Mouse (Mus musculus): ENCODE measurements around the gene Zscan25. TPM values are rescaled to one million over a fixed set of nuclear protein-coding genes. Genes with fewer than 3 reads are reported as not detected.

The Zscan25 gene
- polyA plus RNA-seq (2012; rRNA removed; ENCODE audit: low replicate concordance), result 12.9 and 20.0 TPM in 2 replicates

DNA sequence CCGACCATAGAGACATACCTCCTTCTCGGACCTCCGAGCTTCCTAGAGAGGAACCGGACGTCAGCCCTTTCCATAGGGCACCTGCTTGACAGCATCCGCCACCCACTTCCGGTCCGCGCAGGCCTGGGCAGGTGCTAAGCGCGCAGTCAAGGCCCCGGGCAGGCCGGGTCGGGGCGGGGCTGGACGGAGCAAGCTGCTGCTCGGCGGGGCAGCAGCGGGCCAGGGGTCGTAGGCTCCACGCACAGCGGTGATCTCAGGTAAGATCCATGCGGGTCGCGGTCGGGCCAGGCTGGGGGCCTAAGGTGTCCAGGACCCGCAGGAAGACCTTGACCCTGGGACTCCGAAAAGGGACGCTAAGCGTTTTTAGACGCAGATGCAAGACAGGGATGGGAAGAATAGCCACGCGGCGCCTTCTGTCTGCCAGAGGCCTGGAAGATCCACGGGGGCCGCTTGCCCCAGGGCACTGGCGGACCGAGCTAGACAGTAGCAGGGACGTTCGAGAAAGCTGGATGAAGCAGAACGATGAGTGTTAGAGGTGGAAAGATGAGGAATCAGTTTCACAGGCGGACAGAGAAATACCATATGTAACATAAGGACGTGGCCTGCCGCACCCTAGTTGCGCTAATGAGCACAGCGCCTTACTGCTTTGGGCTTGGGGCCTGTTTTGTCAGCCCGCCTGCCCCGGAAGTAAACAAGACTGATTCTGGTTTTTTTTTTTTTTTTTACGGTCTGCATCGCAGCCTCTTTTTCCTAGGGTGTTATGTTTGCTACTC, at the start of gene Zscan25:
Gene Zscan25 (plus strand): TSS at position 130 of the 773 bp plus-strand sequence.

GRCm38 (mm10) chr5:145231367-145231871, 48.9 kb upstream of the Zscan25 start, which contains the start of gene Zfp655:
TSS of gene Zfp655 (plus strand) at chr5:145231715.

Other genes starting within 250 kb of the Zscan25 start
- not detected in 2 replicates for gene Gm4871, start 247.7 kb upstream of the Zscan25 start, polyA plus RNA-seq (2012; rRNA removed; ENCODE audit: low replicate concordance)
- gene 1700018F24Rik, start 237.5 kb upstream of the Zscan25 start, polyA plus RNA-seq (2012; rRNA removed; ENCODE audit: low replicate concordance), result not detected in 2 replicates
- 146 and 172 TPM in 2 replicates for gene Arpc1a, start 196.7 kb upstream of the Zscan25 start, polyA plus RNA-seq (2012; rRNA removed; ENCODE audit: low replicate concordance)
- not detected in 2 replicates for gene Kpna7, start 196.5 kb upstream of the Zscan25 start, polyA plus RNA-seq (2012; rRNA removed; ENCODE audit: low replicate concordance)
- 709 and 828 TPM in 2 replicates for gene Arpc1b, start 166.3 kb upstream of the Zscan25 start, polyA plus RNA-seq (2012; rRNA removed; ENCODE audit: low replicate concordance)
- 22.4 and 39.1 TPM in 2 replicates for gene Pdap1, start 140.3 kb upstream of the Zscan25 start, polyA plus RNA-seq (2012; rRNA removed; ENCODE audit: low replicate concordance)
- gene Bud31, start 140.1 kb upstream of the Zscan25 start, polyA plus RNA-seq (2012; rRNA removed; ENCODE audit: low replicate concordance), result 56.9 and 67.4 TPM in 2 replicates
- 17.1 and 19.1 TPM in 2 replicates for gene Ptcd1, start 113.4 kb upstream of the Zscan25 start, polyA plus RNA-seq (2012; rRNA removed; ENCODE audit: low replicate concordance)
- 24.2 and 36.6 TPM in 2 replicates for gene Cpsf4, start 113.3 kb upstream of the Zscan25 start, polyA plus RNA-seq (2012; rRNA removed; ENCODE audit: low replicate concordance)
- gene Atp5j2, start 88.4 kb upstream of the Zscan25 start, polyA plus RNA-seq (2012; rRNA removed; ENCODE audit: low replicate concordance), result 178 and 219 TPM in 2 replicates
- 4.4 and 4.8 TPM in 2 replicates for gene Zkscan14, start 78.6 kb upstream of the Zscan25 start, polyA plus RNA-seq (2012; rRNA removed; ENCODE audit: low replicate concordance)
- 8.2 and 8.3 TPM in 2 replicates for gene Zkscan5, start 75.9 kb upstream of the Zscan25 start, polyA plus RNA-seq (2012; rRNA removed; ENCODE audit: low replicate concordance)
- 25.0 and 30.5 TPM in 2 replicates for gene Zfp655, start 48.8 kb upstream of the Zscan25 start, polyA plus RNA-seq (2012; rRNA removed; ENCODE audit: low replicate concordance)
- gene Cyp3a57, start 64.8 kb downstream of the Zscan25 start, polyA plus RNA-seq (2012; rRNA removed; ENCODE audit: low replicate concordance), result 0.71 TPM in 1 of 2 replicates, not detected in the other
- not detected in 2 replicates for gene Cyp3a16, start 189.2 kb downstream of the Zscan25 start, polyA plus RNA-seq (2012; rRNA removed; ENCODE audit: low replicate concordance)

Data from subcutaneous adipose tissue, adult 2 months (tissue).